In genomic region chr7:78913649-78914544, GRCm38 (mm10) we compare ENCODE assay signal across 8 mouse cellular contexts. TPM values are rescaled to one million over a fixed set of nuclear protein-coding genes. Genes with fewer than 3 reads are reported as not detected.
DNase-seq lines count a peak whose midpoint lies in the region; ATAC-seq and TF ChIP-seq lines count a peak whose summit lies in the region.

No protein-coding gene starts in this region.

- H3K4me3 ChIP-seq in neural tube, embryonic 13.5 days: no peak overlapping the region
- H3K4me3 ChIP-seq in lung, embryonic 14.5 days (ENCODE audit: low read depth, low read length): no peak overlapping the region; the same call in 1 of the 2 replicates
- H3K4me3 ChIP-seq in midbrain, embryonic 15.5 days: no peak overlapping the region

- H3K36me3 ChIP-seq in neural tube, embryonic 13.5 days: peaks cover 11% of the 10 kb centered on the region; the same call in 1 of the 2 replicates
- H3K36me3 ChIP-seq in lung, embryonic 14.5 days (ENCODE audit: insufficient read depth): 0 out of 2 replicates have a peak, but pooled peaks cover 1% of the 10 kb centered on the region
- H3K36me3 ChIP-seq in midbrain, embryonic 15.5 days (replicated peaks): no peaks in the 10 kb centered on the region

- H3K27ac ChIP-seq in neural tube, embryonic 13.5 days (replicated peaks): no peak overlapping the region
- peak overlapping the region; percentile 22; the same call in 1 of the 2 replicates for H3K27ac ChIP-seq in lung, embryonic 14.5 days (ENCODE audit: low read depth)
- H3K27ac ChIP-seq in midbrain, embryonic 15.5 days: no peak overlapping the region

- intact Hi-C loops in heart, postnatal 10 days (cut with DNase I): no loop called here

- H3K9ac ChIP-seq in neural tube, embryonic 13.5 days: no peak overlapping the region
- no peak overlapping the region for H3K9ac ChIP-seq in lung, embryonic 14.5 days
- H3K9ac ChIP-seq in midbrain, embryonic 15.5 days: no peak overlapping the region

- no peak for DNase-seq in neural tube, embryonic 10.5 days (ENCODE audit: extremely low spot score, low spot score)
- peak; percentile 75 to 78 for DNase-seq in adrenal gland, postnatal 36 days
- DNase-seq in heart, postnatal 10 days: peak; percentile 38 to 61
- DNase-seq in lung, embryonic 14.5 days: peak; percentile 74
- peak; percentile 71 to 84 for DNase-seq in spleen, postnatal 36 days (ENCODE audit: low spot score in 2 of 2)
- no peak for DNase-seq in left cerebral cortex, adult 8-10 months (ENCODE audit: low spot score in 2 of 2)

- peaks cover 28% of the 10 kb centered on the region for H3K4me1 ChIP-seq in neural tube, embryonic 13.5 days (replicated peaks)
- 0 out of 2 replicates have a peak, but pooled peaks cover 6% of the 10 kb centered on the region for H3K4me1 ChIP-seq in lung, embryonic 14.5 days (ENCODE audit: insufficient read depth)
- peaks cover 8% of the 10 kb centered on the region for H3K4me1 ChIP-seq in midbrain, embryonic 15.5 days

- WGBS in neural tube, embryonic 13.5 days: 76% methylated on average over 19 of the region's 19 CpGs
- 55% methylated on average over 19 of the region's 19 CpGs for WGBS in lung, embryonic 14.5 days
- WGBS in midbrain, embryonic 15.5 days: 79% methylated on average over 19 of the region's 19 CpGs

- ATAC-seq in neural tube, embryonic 13.5 days (ENCODE audit: low read depth): 0 out of 2 replicates have a peak, but pooled peaks have one; percentile 23
- peak; percentile 69 for ATAC-seq in lung, embryonic 14.5 days (ENCODE audit: insufficient read depth)
- no peak for ATAC-seq in midbrain, embryonic 15.5 days (replicated peaks)

- H3K27me3 ChIP-seq in neural tube, embryonic 13.5 days: no peaks in the 10 kb centered on the region
- no peaks in the 10 kb centered on the region for H3K27me3 ChIP-seq in lung, embryonic 14.5 days (ENCODE audit: insufficient read depth, low read length)
- no peaks in the 10 kb centered on the region for H3K27me3 ChIP-seq in midbrain, embryonic 15.5 days (replicated peaks)

- no peaks in the 10 kb centered on the region for H3K9me3 ChIP-seq in neural tube, embryonic 13.5 days
- H3K9me3 ChIP-seq in lung, embryonic 14.5 days (ENCODE audit: low read depth, low read length): no peaks in the 10 kb centered on the region
- H3K9me3 ChIP-seq in midbrain, embryonic 15.5 days: no peaks in the 10 kb centered on the region

- TF ChIP-seq CTCF in lung, embryonic 14.5 days (IDR thresholded peaks at IDR 0.05; ENCODE audit: low read depth): no peak

- no peak overlapping the region for H3K4me2 ChIP-seq in neural tube, embryonic 13.5 days
- H3K4me2 ChIP-seq in lung, embryonic 14.5 days: peak overlapping the region; percentile 41
- H3K4me2 ChIP-seq in midbrain, embryonic 15.5 days: no peak overlapping the region

RNA-seq across cellular contexts. Expression of gene Isg20, which starts 0.7 kb away (rescaled TPM):
- 0.45 TPM in 1 of 2 replicates, not detected in the other for polyA plus RNA-seq in neural tube, embryonic 13.5 days (2015; fragmentation: Nextera tagmentation; extraction: Ambion mirVana)
- total RNA-seq in adrenal gland, postnatal 36 days (2021): 10 to 100 TPM in 1 of 2 experiments, 1 to 10 TPM in 1; 7.0 to 11.2 TPM
- 1 to 10 TPM; 5.4 to 5.5 TPM for total RNA-seq in heart, postnatal 10 days (2021)
- polyA plus RNA-seq in lung, embryonic 14.5 days (2014; fragmentation: Nextera tagmentation; extraction: Ambion mirVana): 2.8 and 4.0 TPM in 2 replicates
- 2.2 and 3.1 TPM in 2 replicates for polyA plus RNA-seq in midbrain, embryonic 15.5 days (2015; fragmentation: Nextera tagmentation; extraction: Ambion mirVana)
- total RNA-seq in left cerebral cortex, adult 8-10 months (2022): 1 to 10 TPM in 2 of 4 experiments, under 1 TPM in 1, not detected in 1; 0.57 to 1.5 (median 1.1) TPM

RNA-seq across cellular contexts. Expression of gene Aen, which starts 18.2 kb away (rescaled TPM):
- polyA plus RNA-seq in neural tube, embryonic 13.5 days (2015; fragmentation: Nextera tagmentation; extraction: Ambion mirVana): 43.8 and 47.9 TPM in 2 replicates
- 10 to 100 TPM; 37.8 to 39.2 TPM for total RNA-seq in adrenal gland, postnatal 36 days (2021)
- total RNA-seq in heart, postnatal 10 days (2021): 10 to 100 TPM; 33.1 to 35.7 TPM
- 36.7 and 44.2 TPM in 2 replicates for polyA plus RNA-seq in lung, embryonic 14.5 days (2014; fragmentation: Nextera tagmentation; extraction: Ambion mirVana)
- 51.6 and 52.7 TPM in 2 replicates for polyA plus RNA-seq in midbrain, embryonic 15.5 days (2015; fragmentation: Nextera tagmentation; extraction: Ambion mirVana)
- total RNA-seq in left cerebral cortex, adult 8-10 months (2022): 10 to 100 TPM; 20.1 to 24.7 (median 21.9) TPM

Comparison
In these comparisons a context has a peak if more than half of its experiments do, and no peak if none do; other contexts are left out.
1. DNase-seq: peak in adrenal gland, postnatal 36 days (2 of 2), heart, postnatal 10 days (2 of 2), lung, embryonic 14.5 days (single experiment) and spleen, postnatal 36 days (2 of 2); none in neural tube, embryonic 10.5 days (single experiment) and left cerebral cortex, adult 8-10 months (0 of 2).